Mouse (Mus musculus): ENCODE results near the gene Sln.

GRCm38 (mm10) chr9:53813418-53813817, 36.5 kb upstream of the Sln start:
- TF ChIP-seq ZNF384 (IDR thresholded peaks at IDR 0.05; ENCODE audit: low read depth, low read length) (no peak), CHD2 (IDR thresholded peaks at IDR 0.05; ENCODE audit: low read depth, low read length) (no peak), ZC3H11A (IDR thresholded peaks at IDR 0.05; ENCODE audit: borderline replicate concordance, low read depth, low read length) (no peak), HCFC1 (IDR thresholded peaks at IDR 0.05; ENCODE audit: borderline replicate concordance, insufficient read depth, low read length) (no peak), MAFK (IDR thresholded peaks at IDR 0.05; ENCODE audit: insufficient read depth, low read depth, low read length) (no peak)

Measured in ES-E14 (cell line).